Mouse (Mus musculus) liver, embryonic 14.5 days (tissue): ENCODE results near the gene Pbsn. TPM values are rescaled to one million over a fixed set of nuclear protein-coding genes. Genes with fewer than 3 reads are reported as not detected.

Source experiments
- ATAC-seq: fragments of 200-750 bp; cut with Nextera tagmentation; 2 replicates; pipeline ENCODE4 v1.8.0; 2017; ENCODE audit warnings: moderate number of reproducible peaks, mild to moderate bottlenecking, moderate library complexity; ENCODE audit not compliant: insufficient read depth
- DNase-seq, 3 experiments: peaks; one replicate each; pipeline ENCODE4 v3.0.0-alpha.2; 2012 to 2013; ENCODE audit warnings: low read depth in 3 of 3, low spot score in 3 of 3
- H3K27ac ChIP-seq: fragments of 300-500 bp; sonication (generic); 2 replicates; pipeline ENCODE4 v1.5.1; 2014; ENCODE audit warnings: moderate library complexity, mild to moderate bottlenecking, control low read depth, inconsistent platforms
- H3K27me3 ChIP-seq: fragments of 300-500 bp; sonication (generic); 2 replicates; pipeline ENCODE4 v1.6.1; 2014; ENCODE audit warnings: mild to moderate bottlenecking, low read length, moderate library complexity; ENCODE audit not compliant: control insufficient read depth, insufficient read depth
- H3K36me3 ChIP-seq: fragments of 300-500 bp; sonication (generic); replicated peaks from 2 replicates; pipeline ENCODE4 v1.6.1; 2014; ENCODE audit warnings: low read depth; ENCODE audit not compliant: control insufficient read depth, insufficient read depth
- H3K4me1 ChIP-seq, 2 experiments: fragments of 200-500 bp in 1 of 2; fragments of 300-500 bp in 1 of 2; sonication (generic) in 1 of 2; replicated peaks; 2 replicates each; pipeline ENCODE4 v1.6.1; 2012 to 2014; ENCODE audit warnings: antibody characterized with exemption in 1 of 2, inconsistent platforms in 1 of 2, low read length in 1 of 2; ENCODE audit not compliant: control insufficient read depth in 2 of 2, insufficient read depth in 2 of 2
- H3K4me2 ChIP-seq: fragments of 300-500 bp; sonication (generic); 2 replicates; pipeline ENCODE4 v1.6.1; 2014; ENCODE audit warnings: low read depth, mild to moderate bottlenecking, control low read depth, moderate library complexity
- H3K4me3 ChIP-seq, 2 experiments: fragments of 200-500 bp in 1 of 2; fragments of 300-500 bp in 1 of 2; sonication (generic) in 1 of 2; 2 replicates each; pipeline ENCODE4 v1.5.1; 2012 to 2014; ENCODE audit warnings: low read depth in 2 of 2, low read length in 2 of 2, mild to moderate bottlenecking in 2 of 2, control low read depth in 1 of 2, inconsistent platforms in 1 of 2, moderate library complexity in 1 of 2; ENCODE audit not compliant: insufficient read depth in 1 of 2
- H3K9ac ChIP-seq: fragments of 300-500 bp; sonication (generic); replicated peaks from 2 replicates; pipeline ENCODE4 v1.6.1; 2014; ENCODE audit warnings: mild to moderate bottlenecking, control low read depth, moderate library complexity
- H3K9me3 ChIP-seq: fragments of 300-500 bp; sonication (generic); 2 replicates; pipeline ENCODE4 v1.6.1; 2016; ENCODE audit warnings: low read length, mixed read lengths; ENCODE audit not compliant: control insufficient read depth
- CTCF ChIP-seq: IDR thresholded peaks from 2 replicates; pipeline ENCODE4 v1.5.1; 2016; ENCODE audit warnings: antibody characterized with exemption, low read depth, control low read depth
- EP300 ChIP-seq: IDR thresholded peaks from 2 replicates; pipeline ENCODE4 v1.6.1; 2016; ENCODE audit warnings: antibody characterized with exemption, low read depth
- WGBS: fragments of 180-500 bp; shearing (Covaris S2); extraction: QIAGEN DNeasy Blood & Tissue Kit; methylation state at CpG from one replicate; pipeline ENCODE4 v1.1.7; 2014; ENCODE audit not compliant: insufficient replicate concordance; 5-methylcytosine and 5-hydroxymethylcytosine counted together
- polyA plus RNA-seq, 2 experiments: library from polyadenylated mRNA; depleted of rRNA in 1 of 2; stranded (reverse) in 1 of 2; unstranded in 1 of 2; fragments of >200 nt; fragmentation: Nextera tagmentation in 1 of 2; extraction: Ambion mirVana in 1 of 2; gene quantifications; 2 replicates each; pipeline versions ENCODE4 v1.2.1 to v1.2.3; 2012 to 2014

Pbsn gene
- polyA plus RNA-seq, 2 experiments: not detected

GRCm38 (mm10) chrX:77796238-77796835, 57.1 kb downstream of the Pbsn start, which contains the start of gene Prkx:
Gene Prkx, minus strand, starts transcription at chrX:77796278.
- Histone ChIP-seq H3K9ac (peak within 1 kb of the TSS; percentile 43), H3K4me1 (0 out of 4 replicates have a peak, but pooled peaks cover 0 to 2% of the 10 kb centered on the region in 2 experiments), H3K36me3 (no peaks in the 10 kb centered on the region), H3K27me3 (no peaks in the 10 kb centered on the region), H3K27ac (no peak within 1 kb of the TSS), H3K4me3 (peak within 1 kb of the TSS; percentile 65 to 69), H3K9me3 (no peaks in the 10 kb centered on the region), H3K4me2 (peak within 1 kb of the TSS; percentile 68)
- WGBS: 14% methylated on average over 15 of the region's 19 CpGs
- DNase-seq (peak in 2 of 3 experiments; percentile 17 to 24), ATAC-seq (peak; percentile 73)
- TF ChIP-seq EP300 (no peak), CTCF (no peak)

DNA sequence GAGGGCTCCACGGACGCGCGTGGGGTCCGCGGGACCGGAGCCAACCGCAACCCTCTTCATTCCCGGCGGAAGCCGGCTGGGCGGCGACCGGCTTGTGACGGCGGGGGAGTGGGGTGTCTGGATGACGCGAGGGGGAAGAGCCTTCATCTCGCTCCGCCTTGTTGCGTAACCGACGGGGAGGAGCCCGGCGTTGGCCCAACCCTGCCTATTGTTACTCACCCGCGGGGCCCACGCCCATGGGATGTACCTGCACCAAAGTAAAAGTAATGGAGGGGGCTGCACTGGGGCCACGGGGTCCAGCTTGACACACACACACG, 57.6 kb downstream of the Pbsn start:
- H3K4me2 ChIP-seq: peak overlapping the region; percentile 68
- TF ChIP-seq CTCF (no peak), EP300 (no peak)
- H3K4me3 ChIP-seq: peak overlapping the region; percentile 65 to 69
- peak; percentile 90 for ATAC-seq
- H3K36me3 ChIP-seq: no peaks in the 10 kb centered on the region
- peak; percentile 51 to 62 (median 51) for DNase-seq
- H3K27ac ChIP-seq: no peak overlapping the region
- 0 out of 4 replicates have a peak, but pooled peaks cover 0 to 2% of the 10 kb centered on the region in 2 experiments for H3K4me1 ChIP-seq
- H3K9me3 ChIP-seq: no peaks in the 10 kb centered on the region
- no peak overlapping the region for H3K9ac ChIP-seq
- 13% methylated on average over 29 of the region's 30 CpGs for WGBS
- H3K27me3 ChIP-seq: no peaks in the 10 kb centered on the region

GRCm38 (mm10) chrX:77794962-77795857, 58.2 kb downstream of the Pbsn start:
- no peaks in the 10 kb centered on the region for H3K36me3 ChIP-seq
- peak overlapping the region; percentile 43 for H3K9ac ChIP-seq
- H3K4me3 ChIP-seq: peak overlapping the region; percentile 65 to 69
- H3K27me3 ChIP-seq: no peaks in the 10 kb centered on the region
- peak in 1 of 3 experiments; percentile 7 for DNase-seq
- H3K4me1 ChIP-seq: 0 out of 4 replicates have a peak, but pooled peaks cover 0 to 2% of the 10 kb centered on the region in 2 experiments
- TF ChIP-seq CTCF (no peak), EP300 (no peak)
- H3K9me3 ChIP-seq: no peaks in the 10 kb centered on the region
- WGBS: 14% methylated on average over 58 of the region's 61 CpGs
- H3K4me2 ChIP-seq: peak overlapping the region; percentile 68
- peak; percentile 66 for ATAC-seq
- no peak overlapping the region for H3K27ac ChIP-seq

DNA sequence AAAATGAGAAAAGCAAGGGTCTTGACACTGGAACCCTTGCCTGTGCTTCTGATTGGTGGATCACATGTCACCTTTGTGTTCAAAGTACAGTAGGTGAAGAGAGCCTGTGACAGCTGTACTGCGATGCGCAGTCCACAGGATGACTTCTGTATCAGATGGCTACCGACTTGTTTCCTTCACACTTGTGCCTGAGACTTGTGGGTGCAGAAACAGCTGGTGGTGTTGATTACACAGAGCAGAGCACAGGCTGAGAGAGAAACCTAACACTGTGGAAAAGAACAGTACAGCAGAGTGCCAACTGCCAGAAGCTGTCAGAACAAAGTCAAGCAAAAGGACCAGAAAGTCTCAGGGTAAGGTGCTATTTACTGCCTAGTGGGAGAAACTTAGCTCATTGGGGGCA, 64.7 kb downstream of the Pbsn start:
- DNase-seq: no peak
- 62% methylated on average over 3 of the region's 3 CpGs for WGBS
- Histone ChIP-seq H3K27me3 (no peaks in the 10 kb centered on the region), H3K9me3 (no peaks in the 10 kb centered on the region), H3K9ac (no peak overlapping the region), H3K4me2 (no peak overlapping the region), H3K27ac (no peak overlapping the region), H3K4me3 (no peak overlapping the region), H3K36me3 (no peaks in the 10 kb centered on the region), H3K4me1 (no peaks in the 10 kb centered on the region)
- ATAC-seq: no peak
- no peak for TF ChIP-seq CTCF
- no peak for TF ChIP-seq EP300

Other genes with a start within 250 kb of the Pbsn start
- 0.67 and 0.99 TPM in 2 replicates for gene Prkx, start 57.3 kb downstream of the Pbsn start, polyA plus RNA-seq (2012; rRNA removed)
- 1.3 TPM in 2 replicates for gene Prkx, start 57.3 kb downstream of the Pbsn start, polyA plus RNA-seq (2014; fragmentation: Nextera tagmentation; extraction: Ambion mirVana)
- not detected in 2 replicates for gene Gm14744, start 11.1 kb upstream of the Pbsn start, polyA plus RNA-seq (2012; rRNA removed)
- not detected in 2 replicates for gene Gm14744, start 11.1 kb upstream of the Pbsn start, polyA plus RNA-seq (2014; fragmentation: Nextera tagmentation; extraction: Ambion mirVana)
- gene 5430402E10Rik, start 71.4 kb upstream of the Pbsn start, polyA plus RNA-seq (2012; rRNA removed): not detected in 2 replicates
- not detected in 2 replicates for gene 5430402E10Rik, start 71.4 kb upstream of the Pbsn start, polyA plus RNA-seq (2014; fragmentation: Nextera tagmentation; extraction: Ambion mirVana)
- gene Obp1a, start 237.8 kb upstream of the Pbsn start, polyA plus RNA-seq (2012; rRNA removed): not detected in 2 replicates
- not detected in 2 replicates for gene Obp1a, start 237.8 kb upstream of the Pbsn start, polyA plus RNA-seq (2014; fragmentation: Nextera tagmentation; extraction: Ambion mirVana)